Mouse (Mus musculus) stomach, postnatal 0 days (tissue): ENCODE results near the gene Psme2b.
"Not testable (repeated sequence)": the region's sequence is repeated elsewhere in the genome, so short reads cannot be mapped to it uniquely, and the experiment has no call there.

Experiments used
- CTCF ChIP-seq: IDR thresholded peaks from 2 replicates; pipeline ENCODE4 v1.5.1; 2016; ENCODE audit warnings: antibody characterized with exemption, low read depth, mild to moderate bottlenecking, moderate library complexity
- EP300 ChIP-seq: optimal IDR thresholded peaks from 2 replicates; pipeline ENCODE3; 2016; ENCODE audit warnings: antibody characterized with exemption

DNA sequence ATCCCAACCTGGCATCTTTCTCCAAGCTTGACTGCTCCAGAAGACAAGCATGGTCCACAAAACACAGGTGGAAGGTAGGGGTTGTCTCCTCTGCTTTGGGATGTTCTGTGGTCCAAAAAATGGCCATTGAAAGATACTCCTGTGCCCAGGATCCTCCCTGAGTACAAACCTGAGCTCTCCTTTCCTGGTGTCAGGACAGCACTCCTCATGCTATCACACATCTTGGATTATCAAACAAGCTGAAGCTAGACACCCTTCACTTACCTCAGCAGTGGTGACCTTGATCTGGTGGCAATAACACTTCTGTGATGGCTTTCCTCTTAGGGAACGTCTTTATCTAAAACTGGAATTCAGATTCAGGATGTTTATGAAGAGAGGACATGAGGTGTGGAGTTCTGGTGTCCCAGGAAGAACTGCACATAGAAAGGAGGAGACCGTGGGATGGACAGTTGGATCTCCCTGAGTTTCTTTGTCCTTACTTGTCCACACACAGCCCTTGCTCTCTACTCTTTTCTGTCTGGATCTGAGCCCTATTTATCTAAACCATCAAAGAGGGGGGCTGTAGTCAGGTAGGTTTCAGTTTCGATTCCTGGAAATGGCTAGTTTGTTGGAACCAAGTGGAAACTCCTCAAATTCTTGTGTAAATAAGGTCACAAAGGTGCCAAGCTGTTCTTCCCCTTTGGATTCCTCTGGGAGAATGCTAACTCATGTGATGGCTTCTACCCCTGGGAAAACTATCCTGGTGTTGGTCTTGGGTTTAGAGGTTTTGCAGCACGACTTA, 45.9 kb upstream of the Psme2b start, which contains the start of gene Gm12185:
- not testable (repeated sequence) for TF ChIP-seq CTCF, EP300
